Mouse (Mus musculus) liver, embryonic 14.5 days (tissue): ENCODE measurements around the gene Rpe.

Source experiments
- CTCF ChIP-seq: IDR thresholded peaks from 2 replicates; pipeline ENCODE4 v1.5.1; 2016; ENCODE audit warnings: antibody characterized with exemption, low read depth, control low read depth
- EP300 ChIP-seq: IDR thresholded peaks from 2 replicates; pipeline ENCODE4 v1.6.1; 2016; ENCODE audit warnings: antibody characterized with exemption, low read depth

GRCm38 (mm10) chr1:66672812-66673211 is 27.8 kb upstream of the Rpe start:
- no peak for TF ChIP-seq EP300
- no peak for TF ChIP-seq CTCF
